Mouse (Mus musculus): ENCODE data around the gene Nat8f4. TPM values are rescaled to one million over a fixed set of nuclear protein-coding genes. Genes with fewer than 3 reads are reported as not detected.
A peak's percentile ranks its signal among the peaks of the same experiment; 100 is the strongest.
"Not testable (repeated sequence)": the region's sequence is repeated elsewhere in the genome, so short reads cannot be mapped to it uniquely, and the experiment has no call there.

Nat8f4 gene
- total RNA-seq (2014; rRNA removed; ENCODE audit: low replicate concordance) (0.42 and 2.2 TPM in 2 replicates), polyA plus RNA-seq (2015; fragmentation: Nextera tagmentation; extraction: Ambion mirVana) (1.4 and 1.7 TPM in 2 replicates)

- H3K9ac ChIP-seq (replicated peaks; ENCODE audit: low read depth, low read length); H3K27ac ChIP-seq (ENCODE audit: low read depth); H3K9me3 ChIP-seq (replicated peaks; ENCODE audit: control insufficient read depth, low read length); H3K4me1 ChIP-seq (ENCODE audit: control insufficient read depth, insufficient read depth); H3K36me3 ChIP-seq (replicated peaks; ENCODE audit: control insufficient read depth, insufficient read depth, low read length); H3K27me3 ChIP-seq (ENCODE audit: control insufficient read depth, insufficient read depth, low read length): not testable (repeated sequence)
- ATAC-seq (ENCODE audit: insufficient read depth, low read depth), result peak; percentile 60
- peak; percentile 18 for DNase-seq (ENCODE audit: low spot score)
- peak within 1 kb of the TSS; percentile 37 for H3K4me3 ChIP-seq (ENCODE audit: low read depth, low read length)
- 14% methylated on average over 20 of the region's 20 CpGs for WGBS
- H3K4me2 ChIP-seq (ENCODE audit: low read depth, low read length), result peak within 1 kb of the TSS; percentile 46
- TF ChIP-seq CTCF (IDR thresholded peaks at IDR 0.05; ENCODE audit: low read depth), result peak; percentile 72
These were observed at the start of gene Nat8f4 for GRCm38 (mm10) chr6:85904642-85905061. Gene Nat8f4 (minus strand): TSS chr6:85904884.

GRCm38 (mm10) chr6:85948549-85948948, 43.9 kb upstream of the Nat8f4 start:
- H3K4me3 ChIP-seq (ENCODE audit: low read depth, low read length), result no peak overlapping the region
- no peak for TF ChIP-seq EP300 (IDR thresholded peaks at IDR 0.05; ENCODE audit: low read depth)
- TF ChIP-seq CTCF (IDR thresholded peaks at IDR 0.05; ENCODE audit: low read depth), result no peak
- no peaks in the 10 kb centered on the region for H3K9me3 ChIP-seq (replicated peaks; ENCODE audit: control insufficient read depth, low read length)
- ATAC-seq (ENCODE audit: insufficient read depth, low read depth), result no peak
- no peak overlapping the region for H3K27ac ChIP-seq (ENCODE audit: low read depth)
- no peak for DNase-seq (ENCODE audit: low spot score)
- H3K9ac ChIP-seq (replicated peaks; ENCODE audit: low read depth, low read length), result no peak overlapping the region
- H3K4me2 ChIP-seq (ENCODE audit: low read depth, low read length), result no peak overlapping the region
- H3K36me3 ChIP-seq (replicated peaks; ENCODE audit: control insufficient read depth, insufficient read depth, low read length), result peaks cover 94% of the 10 kb centered on the region
- 86% methylated on average over 6 of the region's 6 CpGs for WGBS
- H3K4me1 ChIP-seq (ENCODE audit: control insufficient read depth, insufficient read depth), result no peaks in the 10 kb centered on the region
- H3K27me3 ChIP-seq (ENCODE audit: control insufficient read depth, insufficient read depth, low read length), result no peaks in the 10 kb centered on the region

GRCm38 (mm10) chr6:85942469-85942868, 37.8 kb upstream of the Nat8f4 start:
- no peak overlapping the region for H3K9ac ChIP-seq (replicated peaks; ENCODE audit: low read depth, low read length)
- H3K4me3 ChIP-seq (ENCODE audit: low read depth, low read length), result no peak overlapping the region
- H3K27ac ChIP-seq (ENCODE audit: low read depth), result no peak overlapping the region
- no peaks in the 10 kb centered on the region for H3K9me3 ChIP-seq (replicated peaks; ENCODE audit: control insufficient read depth, low read length)
- ATAC-seq (ENCODE audit: insufficient read depth, low read depth) (no peak), DNase-seq (ENCODE audit: low spot score) (no peak)
- 88% methylated on average over 3 of the region's 3 CpGs for WGBS
- no peaks in the 10 kb centered on the region for H3K27me3 ChIP-seq (ENCODE audit: control insufficient read depth, insufficient read depth, low read length)
- peaks cover 46% of the 10 kb centered on the region for H3K36me3 ChIP-seq (replicated peaks; ENCODE audit: control insufficient read depth, insufficient read depth, low read length)
- TF ChIP-seq EP300 (IDR thresholded peaks at IDR 0.05; ENCODE audit: low read depth), result no peak
- TF ChIP-seq CTCF (IDR thresholded peaks at IDR 0.05; ENCODE audit: low read depth), result no peak
- no peak overlapping the region for H3K4me2 ChIP-seq (ENCODE audit: low read depth, low read length)
- 0 out of 2 replicates have a peak, but pooled peaks cover 3% of the 10 kb centered on the region for H3K4me1 ChIP-seq (ENCODE audit: control insufficient read depth, insufficient read depth)

DNA sequence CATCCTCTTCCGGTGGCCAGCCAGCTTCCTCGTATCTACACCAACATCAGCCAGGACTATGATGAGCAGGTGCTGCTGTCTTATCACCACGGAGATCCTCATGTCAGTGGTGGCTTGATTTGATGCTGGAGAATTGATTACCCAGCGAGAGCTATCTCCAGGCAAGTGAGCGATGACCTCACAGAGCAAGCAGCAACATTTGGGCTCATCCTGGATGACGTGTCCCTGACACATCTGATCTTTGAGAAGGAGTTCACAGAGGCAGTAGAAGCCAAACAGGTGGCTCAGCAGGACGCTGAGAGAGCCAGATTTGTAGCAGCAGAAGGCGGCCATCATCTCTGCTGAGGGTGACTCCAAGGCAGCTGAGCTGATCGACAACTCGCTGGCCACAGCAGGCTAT, 34.0 kb upstream of the Nat8f4 start:
- 59% methylated on average over 10 of the region's 10 CpGs for WGBS
- TF ChIP-seq CTCF (IDR thresholded peaks at IDR 0.05; ENCODE audit: low read depth) (no peak), EP300 (IDR thresholded peaks at IDR 0.05; ENCODE audit: low read depth) (no peak)
- Histone ChIP-seq H3K36me3 (replicated peaks; ENCODE audit: control insufficient read depth, insufficient read depth, low read length) (peaks cover 8% of the 10 kb centered on the region), H3K4me1 (ENCODE audit: control insufficient read depth, insufficient read depth) (peaks cover 6% of the 10 kb centered on the region; the same call in 1 of the 2 replicates), H3K4me3 (ENCODE audit: low read depth, low read length) (no peak overlapping the region), H3K9ac (replicated peaks; ENCODE audit: low read depth, low read length) (no peak overlapping the region), H3K9me3 (replicated peaks; ENCODE audit: control insufficient read depth, low read length) (no peaks in the 10 kb centered on the region), H3K27me3 (ENCODE audit: control insufficient read depth, insufficient read depth, low read length) (no peaks in the 10 kb centered on the region), H3K4me2 (ENCODE audit: low read depth, low read length) (no peak overlapping the region), H3K27ac (ENCODE audit: low read depth) (no peak overlapping the region)
- DNase-seq (ENCODE audit: low spot score), result no peak
- no peak for ATAC-seq (ENCODE audit: insufficient read depth, low read depth)

DNA sequence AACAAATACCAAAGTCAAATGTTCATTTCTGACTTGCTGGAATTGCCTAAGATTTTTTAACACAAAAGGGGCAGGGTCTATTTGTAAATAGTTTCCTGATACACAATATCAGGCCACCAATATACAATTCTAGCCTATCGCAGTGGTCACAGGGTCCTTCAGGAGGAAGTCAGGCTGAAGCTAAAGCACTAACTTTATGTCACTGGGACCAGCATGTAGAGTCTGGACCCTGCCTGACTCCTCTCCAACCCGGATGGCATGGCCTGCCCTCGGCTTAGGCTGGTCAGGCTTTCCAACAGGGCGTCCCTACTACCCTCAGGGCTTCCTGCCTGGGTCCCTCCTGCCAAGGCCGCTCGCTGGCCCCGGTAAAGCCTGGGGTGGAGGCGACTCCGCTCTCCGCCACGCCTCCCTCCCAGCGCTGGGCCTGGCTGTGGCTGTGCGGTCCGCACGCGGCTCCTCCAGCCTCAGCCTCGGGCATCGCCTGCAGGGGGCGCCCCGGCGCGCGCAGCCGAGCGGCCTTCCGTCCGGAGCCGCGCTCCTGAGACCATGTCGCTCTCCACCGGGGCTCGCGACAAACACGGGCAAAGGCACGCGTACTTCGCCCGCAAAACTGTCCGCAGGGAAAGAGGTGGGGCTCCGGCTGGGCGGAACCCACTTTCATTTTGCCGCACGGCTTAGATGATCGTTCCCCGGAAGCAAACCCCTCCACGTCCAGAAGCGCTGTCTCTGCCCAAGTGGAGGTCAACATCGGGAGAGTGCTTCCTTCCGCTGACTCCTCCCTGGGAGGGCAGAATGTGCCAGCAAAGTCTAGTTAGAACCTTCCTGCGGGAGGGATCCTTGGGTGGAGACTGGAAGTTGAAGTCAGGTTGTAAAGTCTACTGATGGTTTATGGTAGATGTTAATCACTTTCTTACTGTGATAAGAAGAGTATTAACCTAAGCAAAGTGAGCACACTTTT, 32.1 kb upstream of the Nat8f4 start:
- WGBS, result 1% methylated on average over 44 of the region's 50 CpGs
- peak overlapping the region; percentile 61 for H3K4me2 ChIP-seq (ENCODE audit: low read depth, low read length)
- H3K36me3 ChIP-seq (replicated peaks; ENCODE audit: control insufficient read depth, insufficient read depth, low read length); H3K27me3 ChIP-seq (ENCODE audit: control insufficient read depth, insufficient read depth, low read length); H3K9me3 ChIP-seq (replicated peaks; ENCODE audit: control insufficient read depth, low read length); H3K4me1 ChIP-seq (ENCODE audit: control insufficient read depth, insufficient read depth): not testable (repeated sequence)
- peak overlapping the region; percentile 42 for H3K9ac ChIP-seq (replicated peaks; ENCODE audit: low read depth, low read length)
- H3K4me3 ChIP-seq (ENCODE audit: low read depth, low read length), result peak overlapping the region; percentile 59
- DNase-seq (ENCODE audit: low spot score), result peak; percentile 89
- TF ChIP-seq CTCF (IDR thresholded peaks at IDR 0.05; ENCODE audit: low read depth), result peak; percentile 35
- ATAC-seq (ENCODE audit: insufficient read depth, low read depth), result peak; percentile 94
- H3K27ac ChIP-seq (ENCODE audit: low read depth), result peak overlapping the region; percentile 76

Data from heart, postnatal 0 days (tissue).